Mouse (Mus musculus) midbrain, embryonic 16.5 days (tissue): Measurements from ENCODE around the gene Bcl6b. TPM values are rescaled to one million over a fixed set of nuclear protein-coding genes. Genes with fewer than 3 reads are reported as not detected.

ENCODE experiments used
- ATAC-seq: fragments of 200-750 bp; cut with Nextera tagmentation; 2 replicates; pipeline ENCODE4 v1.8.0; 2017; ENCODE audit warnings: moderate TSS enrichment
- H3K27ac ChIP-seq: fragments of 300-500 bp; sonication (generic); 2 replicates; pipeline ENCODE4 v1.5.1; 2014; ENCODE audit warnings: mild to moderate bottlenecking, low read length, mixed read lengths
- H3K27me3 ChIP-seq: fragments of 300-500 bp; sonication (generic); 2 replicates; pipeline ENCODE4 v1.6.1; 2014; ENCODE audit warnings: low read depth, low read length, mixed read lengths; ENCODE audit not compliant: control insufficient read depth, insufficient read depth
- H3K36me3 ChIP-seq: fragments of 300-500 bp; sonication (generic); 2 replicates; pipeline ENCODE4 v1.6.1; 2014; ENCODE audit warnings: mild to moderate bottlenecking, low read length, moderate library complexity, mixed read lengths; ENCODE audit not compliant: control insufficient read depth, insufficient read depth
- H3K4me1 ChIP-seq: fragments of 300-500 bp; sonication (generic); 2 replicates; pipeline ENCODE4 v1.6.1; 2014; ENCODE audit warnings: mild to moderate bottlenecking, low read length, mixed read lengths; ENCODE audit not compliant: control insufficient read depth, insufficient read depth
- H3K4me2 ChIP-seq: fragments of 300-500 bp; sonication (generic); 2 replicates; pipeline ENCODE4 v1.6.1; 2014; ENCODE audit warnings: mild to moderate bottlenecking, low read length, mixed read lengths
- H3K4me3 ChIP-seq: fragments of 300-500 bp; sonication (generic); 2 replicates; pipeline ENCODE4 v1.5.1; 2014; ENCODE audit warnings: low read depth, mild to moderate bottlenecking, low read length, moderate library complexity, mixed read lengths
- H3K9ac ChIP-seq: fragments of 300-500 bp; sonication (generic); 2 replicates; pipeline ENCODE4 v1.6.1; 2014; ENCODE audit warnings: low read depth, low read length, mixed read lengths
- H3K9me3 ChIP-seq: fragments of 300-500 bp; sonication (generic); replicated peaks from 2 replicates; pipeline ENCODE4 v1.6.1; 2014; ENCODE audit warnings: mild to moderate bottlenecking, low read length, mixed read lengths; ENCODE audit not compliant: control insufficient read depth, poor library complexity, severe bottlenecking
- WGBS: fragments of 180-500 bp; shearing (Covaris S2); extraction: QIAGEN DNeasy Blood & Tissue Kit; methylation state at CpG from one replicate; pipeline ENCODE4 v1.1.7; 2014; 5-methylcytosine and 5-hydroxymethylcytosine counted together
- microRNA counts: library from miRNA; unstranded; fragments of <30 nt; microRNA quantifications from one replicate; lab custom pipeline; 2016
- microRNA-seq: library from miRNA; unstranded; fragments of <30 nt; microRNA quantifications from one replicate; pipeline ENCODE4, GENCODE M21; 2017
- polyA plus RNA-seq: library from polyadenylated mRNA; unstranded; fragments of >200 nt; fragmentation: Nextera tagmentation; extraction: Ambion mirVana; gene quantifications from 2 replicates; pipeline ENCODE4 v1.2.1, GENCODE M21; 2015

Bcl6b gene
- polyA plus RNA-seq, 1 experiment from 2014 or later, result 5.1 TPM

- ATAC-seq, result no peak
- WGBS, result 86% methylated on average over 4 of the region's 4 CpGs
- H3K36me3 ChIP-seq, result no peaks in the 10 kb centered on the region
These were observed 55.1 kb downstream of the Bcl6b start for GRCm38 (mm10) chr11:70174491-70174890.

More at GRCm38 (mm10) chr11:70174491-70174890, 55.1 kb downstream of the Bcl6b start:
- no peak overlapping the region for H3K4me3 ChIP-seq
- H3K4me2 ChIP-seq, result no peak overlapping the region
- H3K27ac ChIP-seq, result no peak overlapping the region
- H3K4me1 ChIP-seq, result no peaks in the 10 kb centered on the region
- H3K9me3 ChIP-seq, result no peaks in the 10 kb centered on the region
- H3K9ac ChIP-seq, result no peak overlapping the region
- no peaks in the 10 kb centered on the region for H3K27me3 ChIP-seq

MicroRNA genes within 50 kb of the gene (microRNA counts, 519-probe panel; counts per million panel counts)
- microRNA mmu-miR-195 (lab: Ali Mortazavi, UCI) (386 counts per million, percentile 18 among the panel's probes with 10 or more counts), microRNA mmu-miR-497 (lab: Ali Mortazavi, UCI) (1,746 counts per million, percentile 35 among the panel's probes with 10 or more counts)

Small RNA genes within 50 kb of the gene (microRNA-seq; reads per million reads assigned to microRNA genes)
- 560 reads per million, percentile 73 among the genes with 10 or more reads in this experiment for gene Mir195a
- gene Mir497, result not detected
- not detected for gene Mir497b

Other genes starting within 250 kb of the Bcl6b start
- 23.0 and 24.4 TPM in 2 replicates for gene Ctdnep1, start 248.6 kb downstream of the Bcl6b start, polyA plus RNA-seq
- 162 and 173 TPM in 2 replicates for gene Elp5, start 247.3 kb downstream of the Bcl6b start, polyA plus RNA-seq
- gene Gabarap, start 238.7 kb downstream of the Bcl6b start, polyA plus RNA-seq, result 527 and 528 TPM in 2 replicates
- 51.2 and 58.6 TPM in 2 replicates for gene Phf23, start 234.0 kb downstream of the Bcl6b start, polyA plus RNA-seq
- 21.9 and 26.1 TPM in 2 replicates for gene Dvl2, start 229.2 kb downstream of the Bcl6b start, polyA plus RNA-seq
- 56.3 and 61.6 TPM in 2 replicates for gene Acadvl, start 214.4 kb downstream of the Bcl6b start, polyA plus RNA-seq
- gene Dlg4, start 212.9 kb downstream of the Bcl6b start, polyA plus RNA-seq, result 23.4 and 30.0 TPM in 2 replicates
- gene Asgr1, start 175.7 kb downstream of the Bcl6b start, polyA plus RNA-seq, result 2.3 and 3.0 TPM in 2 replicates
- gene Asgr2, start 137.2 kb downstream of the Bcl6b start, polyA plus RNA-seq, result not detected in 2 replicates
- 1.1 and 1.2 TPM in 2 replicates for gene Mgl2, start 99.5 kb downstream of the Bcl6b start, polyA plus RNA-seq
- 0.48 and 1.1 TPM in 2 replicates for gene Clec10a, start 73.6 kb downstream of the Bcl6b start, polyA plus RNA-seq
- gene Slc16a11, start 17.0 kb downstream of the Bcl6b start, polyA plus RNA-seq, result 6.9 and 7.8 TPM in 2 replicates
- 12.7 and 13.6 TPM in 2 replicates for gene Slc16a13, start 8.7 kb downstream of the Bcl6b start, polyA plus RNA-seq
- gene 0610010K14Rik, start 8.1 kb upstream of the Bcl6b start, polyA plus RNA-seq, result 165 and 167 TPM in 2 replicates
- 12.0 and 12.7 TPM in 2 replicates for gene Gm21988, start 10.0 kb upstream of the Bcl6b start, polyA plus RNA-seq
- gene Rnasek, start 10.0 kb upstream of the Bcl6b start, polyA plus RNA-seq, result 368 and 379 TPM in 2 replicates
- 0.34 and 0.49 TPM in 2 replicates for gene Alox12, start 25.6 kb upstream of the Bcl6b start, polyA plus RNA-seq
- gene Alox12e, start 92.8 kb upstream of the Bcl6b start, polyA plus RNA-seq, result not detected in 2 replicates
- 0.09 and 0.18 TPM in 2 replicates for gene Alox15, start 122.2 kb upstream of the Bcl6b start, polyA plus RNA-seq
- gene Pelp1, start 180.2 kb upstream of the Bcl6b start, polyA plus RNA-seq, result 33.0 and 35.0 TPM in 2 replicates
- gene Arrb2, start 202.8 kb upstream of the Bcl6b start, polyA plus RNA-seq, result 52.6 and 58.9 TPM in 2 replicates
- 44.1 and 45.9 TPM in 2 replicates for gene Med11, start 222.1 kb upstream of the Bcl6b start, polyA plus RNA-seq
- 0.35 and 0.49 TPM in 2 replicates for gene Zmynd15, start 229.6 kb upstream of the Bcl6b start, polyA plus RNA-seq
- gene Cxcl16, start 230.2 kb upstream of the Bcl6b start, polyA plus RNA-seq, result 1.7 and 2.6 TPM in 2 replicates